Mouse (Mus musculus): ENCODE data around the gene Mrps15. TPM values are rescaled to one million over a fixed set of nuclear protein-coding genes. Genes with fewer than 3 reads are reported as not detected.

Gene Mrps15
- polyA plus RNA-seq, 1 experiment from 2014 or later = 130 TPM

GRCm38 (mm10) chr4:126030705-126031104 is 16.0 kb upstream of the Mrps15 start:
- no peak overlapping the region for H3K27ac ChIP-seq (ENCODE audit: low read length)
- no peak overlapping the region for H3K4me3 ChIP-seq (ENCODE audit: low read length)
- no peaks in the 10 kb centered on the region for H3K27me3 ChIP-seq (ENCODE audit: insufficient read depth, low read length)
- H3K36me3 ChIP-seq (ENCODE audit: insufficient read depth, low read length) = no peaks in the 10 kb centered on the region
- ATAC-seq (ENCODE audit: low FRiP score, low TSS enrichment) = no peak
- no peaks in the 10 kb centered on the region for H3K9me3 ChIP-seq (ENCODE audit: low read length)
- 76% methylated on average over 5 of the region's 5 CpGs for WGBS
- H3K4me1 ChIP-seq (ENCODE audit: insufficient read depth, low read length) = no peaks in the 10 kb centered on the region
- H3K4me2 ChIP-seq (replicated peaks; ENCODE audit: low read depth, low read length) = no peak overlapping the region
- H3K9ac ChIP-seq (replicated peaks; ENCODE audit: low read length) = no peak overlapping the region

DNA sequence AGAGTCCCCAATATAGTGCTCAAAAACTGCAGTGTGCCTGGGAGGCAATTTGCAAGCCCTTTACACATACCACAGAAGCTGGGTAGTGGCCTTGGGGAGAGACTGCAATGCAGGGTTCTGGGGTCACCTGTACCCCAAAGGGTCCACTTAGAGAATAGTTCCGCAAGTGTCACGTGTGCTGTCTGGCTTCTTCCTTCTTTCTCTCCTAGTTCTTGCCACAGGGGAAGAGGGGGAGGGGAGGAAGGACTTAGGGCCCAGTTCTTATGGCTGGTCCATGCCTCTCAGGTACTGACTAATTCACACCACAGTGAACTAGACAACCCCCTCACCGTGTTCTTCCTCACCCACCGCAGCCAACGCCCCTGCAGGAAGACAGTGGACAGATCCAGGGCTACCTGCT is 11.3 kb upstream of the Mrps15 start:
- Histone ChIP-seq H3K9ac (replicated peaks; ENCODE audit: low read length) (no peak overlapping the region), H3K4me2 (replicated peaks; ENCODE audit: low read depth, low read length) (no peak overlapping the region), H3K27ac (ENCODE audit: low read length) (no peak overlapping the region), H3K4me1 (ENCODE audit: insufficient read depth, low read length) (no peaks in the 10 kb centered on the region), H3K27me3 (ENCODE audit: insufficient read depth, low read length) (no peaks in the 10 kb centered on the region), H3K4me3 (ENCODE audit: low read length) (no peak overlapping the region), H3K9me3 (ENCODE audit: low read length) (no peaks in the 10 kb centered on the region), H3K36me3 (ENCODE audit: insufficient read depth, low read length) (no peaks in the 10 kb centered on the region)
- ATAC-seq (ENCODE audit: low FRiP score, low TSS enrichment) = no peak
- 86% methylated on average over 5 of the region's 5 CpGs for whole genome bisulfite sequencing

DNA sequence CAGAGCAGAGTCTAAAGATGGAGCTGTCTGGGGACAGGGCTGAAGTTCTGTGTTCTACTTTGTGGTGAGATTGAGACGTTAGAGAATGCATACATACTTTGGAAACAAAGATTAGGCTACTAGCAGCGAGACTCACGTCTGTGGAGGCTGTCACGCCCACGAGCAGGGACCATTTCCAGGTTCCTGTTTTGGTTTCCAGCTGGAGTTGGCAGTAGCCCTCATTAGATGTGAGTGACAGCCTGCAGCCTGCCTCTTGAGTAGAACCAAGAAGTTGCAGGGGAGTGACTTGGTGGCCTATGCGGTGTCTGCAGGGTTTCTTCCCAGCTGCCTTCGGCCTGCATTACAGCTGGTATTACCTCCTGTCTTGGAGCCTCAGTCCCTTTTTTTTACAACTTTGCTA is 4.9 kb downstream of the Mrps15 start:
- ATAC-seq (ENCODE audit: low FRiP score, low TSS enrichment) = no peak
- Histone ChIP-seq H3K27me3 (ENCODE audit: insufficient read depth, low read length) (no peaks in the 10 kb centered on the region), H3K9ac (replicated peaks; ENCODE audit: low read length) (no peak overlapping the region), H3K27ac (ENCODE audit: low read length) (no peak overlapping the region), H3K4me3 (ENCODE audit: low read length) (no peak overlapping the region), H3K4me2 (replicated peaks; ENCODE audit: low read depth, low read length) (no peak overlapping the region), H3K36me3 (ENCODE audit: insufficient read depth, low read length) (peaks cover 41% of the 10 kb centered on the region), H3K9me3 (ENCODE audit: low read length) (no peaks in the 10 kb centered on the region), H3K4me1 (ENCODE audit: insufficient read depth, low read length) (peaks cover 10% of the 10 kb centered on the region)
- 67% methylated on average over 7 of the region's 7 CpGs for WGBS

- H3K9me3 ChIP-seq (ENCODE audit: low read length) = no peaks in the 10 kb centered on the region
- H3K4me2 ChIP-seq (replicated peaks; ENCODE audit: low read depth, low read length) = peak overlapping the region; percentile 93
- no peak for ATAC-seq (ENCODE audit: low FRiP score, low TSS enrichment)
- peak overlapping the region; percentile 73 for H3K9ac ChIP-seq (replicated peaks; ENCODE audit: low read length)
- WGBS = 13% methylated on average over 19 of the region's 19 CpGs
- peak overlapping the region; percentile 73 for H3K27ac ChIP-seq (ENCODE audit: low read length)
- H3K4me3 ChIP-seq (ENCODE audit: low read length) = peak overlapping the region; percentile 84
- no peaks in the 10 kb centered on the region for H3K27me3 ChIP-seq (ENCODE audit: insufficient read depth, low read length)
- H3K4me1 ChIP-seq (ENCODE audit: insufficient read depth, low read length) = peaks cover 16% of the 10 kb centered on the region
- H3K36me3 ChIP-seq (ENCODE audit: insufficient read depth, low read length) = peaks cover 21% of the 10 kb centered on the region
Measured at GRCm38 (mm10) chr4:126057207-126058133, 10.7 kb downstream of the Mrps15 start.

GRCm38 (mm10) chr4:126058134-126058996 is 11.6 kb downstream of the Mrps15 start, which contains the start of gene Oscp1:
Oscp1 (plus strand) TSS chr4:126058565.
- Histone ChIP-seq H3K4me3 (ENCODE audit: low read length) (peak within 1 kb of the TSS; percentile 84), H3K4me2 (replicated peaks; ENCODE audit: low read depth, low read length) (peak within 1 kb of the TSS; percentile 93), H3K9ac (replicated peaks; ENCODE audit: low read length) (peak within 1 kb of the TSS; percentile 78), H3K27ac (ENCODE audit: low read length) (peak within 1 kb of the TSS; percentile 73), H3K9me3 (ENCODE audit: low read length) (no peaks in the 10 kb centered on the region), H3K36me3 (ENCODE audit: insufficient read depth, low read length) (peaks cover 16% of the 10 kb centered on the region), H3K4me1 (ENCODE audit: insufficient read depth, low read length) (peaks cover 16% of the 10 kb centered on the region), H3K27me3 (ENCODE audit: insufficient read depth, low read length) (no peaks in the 10 kb centered on the region)
- under 1% methylated on average over 57 of the region's 57 CpGs for WGBS
- ATAC-seq (ENCODE audit: low FRiP score, low TSS enrichment) = peak; percentile 98

GRCm38 (mm10) chr4:126058997-126059362 is 12.3 kb downstream of the Mrps15 start:
- Histone ChIP-seq H3K36me3 (ENCODE audit: insufficient read depth, low read length) (peaks cover 11% of the 10 kb centered on the region), H3K9ac (replicated peaks; ENCODE audit: low read length) (peak overlapping the region; percentile 78), H3K4me3 (ENCODE audit: low read length) (peak overlapping the region; percentile 84), H3K4me1 (ENCODE audit: insufficient read depth, low read length) (peaks cover 16% of the 10 kb centered on the region), H3K4me2 (replicated peaks; ENCODE audit: low read depth, low read length) (peak overlapping the region; percentile 93), H3K27me3 (ENCODE audit: insufficient read depth, low read length) (no peaks in the 10 kb centered on the region), H3K9me3 (ENCODE audit: low read length) (no peaks in the 10 kb centered on the region), H3K27ac (ENCODE audit: low read length) (no peak overlapping the region)
- WGBS = 33% methylated on average over 9 of the region's 9 CpGs
- no peak for ATAC-seq (ENCODE audit: low FRiP score, low TSS enrichment)

DNA sequence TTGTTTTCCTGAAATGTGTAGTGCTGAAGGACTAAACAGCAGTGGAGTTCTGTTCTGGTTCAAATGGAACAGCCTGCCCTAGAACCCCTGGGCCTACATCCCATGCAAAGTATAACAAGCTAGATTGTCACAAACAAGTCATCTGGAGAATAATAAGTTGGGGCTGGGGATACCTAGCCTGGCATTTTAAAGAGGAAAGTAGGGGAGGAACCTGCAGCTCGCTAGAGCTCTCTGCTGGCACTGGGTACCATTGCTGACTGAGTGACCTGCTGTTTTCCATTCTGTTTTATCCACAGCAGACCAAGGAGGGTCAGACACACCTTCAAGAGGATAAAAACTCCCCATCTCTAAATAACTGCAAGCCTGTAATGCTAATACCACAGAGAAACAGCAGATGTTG is 16.1 kb downstream of the Mrps15 start:
- H3K9ac ChIP-seq (replicated peaks; ENCODE audit: low read length) = no peak overlapping the region
- no peaks in the 10 kb centered on the region for H3K27me3 ChIP-seq (ENCODE audit: insufficient read depth, low read length)
- no peak overlapping the region for H3K27ac ChIP-seq (ENCODE audit: low read length)
- H3K4me3 ChIP-seq (ENCODE audit: low read length) = no peak overlapping the region
- no peaks in the 10 kb centered on the region for H3K36me3 ChIP-seq (ENCODE audit: insufficient read depth, low read length)
- no peaks in the 10 kb centered on the region for H3K9me3 ChIP-seq (ENCODE audit: low read length)
- no peak for ATAC-seq (ENCODE audit: low FRiP score, low TSS enrichment)
- no peak overlapping the region for H3K4me2 ChIP-seq (replicated peaks; ENCODE audit: low read depth, low read length)
- WGBS = 37% methylated on average over 1 of the region's 1 CpGs
- peaks cover 9% of the 10 kb centered on the region for H3K4me1 ChIP-seq (ENCODE audit: insufficient read depth, low read length)

DNA sequence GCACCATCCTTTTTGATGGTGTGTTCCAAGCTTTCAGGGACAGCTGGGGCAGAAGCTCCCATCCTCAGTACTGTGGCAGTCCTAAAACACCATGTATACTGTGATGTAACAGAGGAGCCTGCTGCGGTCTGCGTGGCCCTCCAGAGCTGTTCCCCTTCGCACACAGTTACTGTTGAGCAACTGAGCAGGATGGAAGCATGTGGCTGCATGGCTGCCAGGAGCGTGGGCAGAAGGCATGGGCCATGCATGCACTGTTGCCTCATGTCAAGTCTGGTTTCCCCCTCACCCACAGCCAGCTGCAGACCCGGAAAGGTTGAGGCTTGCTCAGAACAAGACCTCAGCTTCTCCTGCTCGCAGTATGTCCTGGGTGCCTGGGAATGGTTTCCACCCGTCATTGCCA is 18.5 kb downstream of the Mrps15 start:
- 85% methylated on average over 7 of the region's 7 CpGs for WGBS

DNA sequence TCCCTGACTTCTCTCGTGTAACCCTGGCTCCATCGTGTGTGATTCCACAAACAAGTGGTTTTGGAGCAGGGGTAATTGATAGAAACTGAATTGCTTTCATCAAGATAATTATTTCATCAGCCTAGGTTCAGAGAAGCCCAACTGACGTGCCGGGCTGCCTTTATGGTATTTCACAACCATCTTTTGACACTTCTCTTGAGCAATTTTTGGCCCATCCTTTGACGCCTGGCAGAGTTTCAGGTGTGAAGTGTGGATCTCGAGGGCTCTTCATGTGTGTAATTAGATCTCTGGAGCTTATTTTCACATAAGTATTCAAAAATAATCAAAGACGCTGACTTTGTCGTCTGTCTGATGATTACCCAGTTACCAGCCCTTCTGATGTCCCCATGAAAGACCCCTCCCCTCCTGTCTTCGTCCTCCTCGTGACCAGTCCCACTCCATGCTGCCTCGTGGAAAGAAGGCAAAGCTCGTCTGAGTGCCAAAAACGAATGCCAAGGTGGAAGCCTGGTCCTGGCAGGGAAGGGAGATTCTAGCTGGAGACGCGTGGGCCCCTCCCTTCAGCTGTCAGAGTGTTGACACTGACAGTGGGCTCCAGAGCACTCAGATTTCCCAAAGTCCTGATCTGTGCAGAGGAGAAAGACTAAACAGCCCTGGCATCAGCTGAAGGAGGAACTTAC is 20.8 kb downstream of the Mrps15 start:
- no peak overlapping the region for H3K4me3 ChIP-seq (ENCODE audit: low read length)
- H3K9me3 ChIP-seq (ENCODE audit: low read length) = no peaks in the 10 kb centered on the region
- 55% methylated on average over 15 of the region's 15 CpGs for WGBS
- no peaks in the 10 kb centered on the region for H3K27me3 ChIP-seq (ENCODE audit: insufficient read depth, low read length)
- no peak overlapping the region for H3K27ac ChIP-seq (ENCODE audit: low read length)
- no peak overlapping the region for H3K9ac ChIP-seq (replicated peaks; ENCODE audit: low read length)
- no peaks in the 10 kb centered on the region for H3K36me3 ChIP-seq (ENCODE audit: insufficient read depth, low read length)
- no peaks in the 10 kb centered on the region for H3K4me1 ChIP-seq (ENCODE audit: insufficient read depth, low read length)
- H3K4me2 ChIP-seq (replicated peaks; ENCODE audit: low read depth, low read length) = no peak overlapping the region
- ATAC-seq (ENCODE audit: low FRiP score, low TSS enrichment) = no peak

More for the DNA sequence above, 18.5 kb downstream of the Mrps15 start:
- Histone ChIP-seq H3K9me3 (ENCODE audit: low read length) (no peaks in the 10 kb centered on the region), H3K9ac (replicated peaks; ENCODE audit: low read length) (no peak overlapping the region), H3K4me1 (ENCODE audit: insufficient read depth, low read length) (no peaks in the 10 kb centered on the region), H3K4me2 (replicated peaks; ENCODE audit: low read depth, low read length) (no peak overlapping the region), H3K27ac (ENCODE audit: low read length) (no peak overlapping the region), H3K4me3 (ENCODE audit: low read length) (no peak overlapping the region), H3K36me3 (ENCODE audit: insufficient read depth, low read length) (no peaks in the 10 kb centered on the region), H3K27me3 (ENCODE audit: insufficient read depth, low read length) (no peaks in the 10 kb centered on the region)
- ATAC-seq (ENCODE audit: low FRiP score, low TSS enrichment) = no peak

Measured in kidney, embryonic 16.5 days (tissue).